Mouse (Mus musculus): ENCODE results near the gene Neurl2. TPM values are rescaled to one million over a fixed set of nuclear protein-coding genes. Genes with fewer than 3 reads are reported as not detected.
A peak's percentile ranks its signal among the peaks of the same experiment; 100 is the strongest.
"Not testable (repeated sequence)": the region's sequence is repeated elsewhere in the genome, so short reads cannot be mapped to it uniquely, and the experiment has no call there.

The Neurl2 gene
- polyA plus RNA-seq, 1 experiment from 2014 or later = 6.3 TPM

DNA sequence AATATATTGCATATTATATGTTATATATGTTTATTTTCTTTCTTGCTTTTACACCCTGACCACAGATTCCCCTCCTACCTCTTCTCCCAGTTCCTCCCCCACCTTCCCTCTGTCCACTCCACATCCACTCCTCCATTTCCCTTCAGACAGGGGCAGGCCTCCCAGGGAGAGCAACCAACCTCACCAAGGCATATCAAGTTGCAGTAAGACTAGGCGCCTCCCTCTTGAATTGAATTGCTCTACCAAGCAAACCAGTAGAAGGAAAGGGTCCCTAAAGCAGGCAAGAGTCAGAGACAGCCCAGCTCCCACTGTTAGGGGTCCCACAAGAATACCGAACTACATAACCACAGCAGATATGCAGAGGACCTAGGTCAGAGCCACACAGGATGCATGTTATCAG is 25.9 kb upstream of the Neurl2 start:
- H3K9ac ChIP-seq = no peak overlapping the region
- H3K27me3 ChIP-seq (ENCODE audit: insufficient read depth, low read length) = peaks cover 6% of the 10 kb centered on the region; the same call in 1 of the 2 replicates
- no peak for DNase-seq
- WGBS = 46% methylated on average over 2 of the region's 2 CpGs
- no peak for ATAC-seq (ENCODE audit: insufficient read depth)
- TF ChIP-seq CTCF (IDR thresholded peaks at IDR 0.05; ENCODE audit: low read depth) = no peak
- peaks cover 32% of the 10 kb centered on the region for H3K4me1 ChIP-seq (ENCODE audit: insufficient read depth)
- H3K4me2 ChIP-seq = no peak overlapping the region
- H3K36me3 ChIP-seq (ENCODE audit: insufficient read depth) = no peaks in the 10 kb centered on the region
- no peak overlapping the region for H3K27ac ChIP-seq (ENCODE audit: low read depth)
- no peaks in the 10 kb centered on the region for H3K9me3 ChIP-seq (ENCODE audit: low read depth, low read length)
- H3K4me3 ChIP-seq (ENCODE audit: low read depth, low read length) = no peak overlapping the region

GRCm38 (mm10) chr2:164857842-164858553 is 24.7 kb upstream of the Neurl2 start:
- Histone ChIP-seq H3K4me3 (ENCODE audit: low read depth, low read length) (peak overlapping the region; percentile 63), H3K36me3 (ENCODE audit: insufficient read depth) (peaks cover 7% of the 10 kb centered on the region; the same call in 1 of the 2 replicates), H3K4me2 (peak overlapping the region; percentile 98), H3K9me3 (ENCODE audit: low read depth, low read length) (no peaks in the 10 kb centered on the region), H3K27me3 (ENCODE audit: insufficient read depth, low read length) (peaks cover 6% of the 10 kb centered on the region; the same call in 1 of the 2 replicates), H3K27ac (ENCODE audit: low read depth) (peak overlapping the region; percentile 71), H3K9ac (peak overlapping the region; percentile 57), H3K4me1 (ENCODE audit: insufficient read depth) (peaks cover 32% of the 10 kb centered on the region)
- no peak for ATAC-seq (ENCODE audit: insufficient read depth)
- no peak for TF ChIP-seq CTCF (IDR thresholded peaks at IDR 0.05; ENCODE audit: low read depth)
- WGBS = 8% methylated on average over 19 of the region's 19 CpGs
- DNase-seq = no peak

DNA sequence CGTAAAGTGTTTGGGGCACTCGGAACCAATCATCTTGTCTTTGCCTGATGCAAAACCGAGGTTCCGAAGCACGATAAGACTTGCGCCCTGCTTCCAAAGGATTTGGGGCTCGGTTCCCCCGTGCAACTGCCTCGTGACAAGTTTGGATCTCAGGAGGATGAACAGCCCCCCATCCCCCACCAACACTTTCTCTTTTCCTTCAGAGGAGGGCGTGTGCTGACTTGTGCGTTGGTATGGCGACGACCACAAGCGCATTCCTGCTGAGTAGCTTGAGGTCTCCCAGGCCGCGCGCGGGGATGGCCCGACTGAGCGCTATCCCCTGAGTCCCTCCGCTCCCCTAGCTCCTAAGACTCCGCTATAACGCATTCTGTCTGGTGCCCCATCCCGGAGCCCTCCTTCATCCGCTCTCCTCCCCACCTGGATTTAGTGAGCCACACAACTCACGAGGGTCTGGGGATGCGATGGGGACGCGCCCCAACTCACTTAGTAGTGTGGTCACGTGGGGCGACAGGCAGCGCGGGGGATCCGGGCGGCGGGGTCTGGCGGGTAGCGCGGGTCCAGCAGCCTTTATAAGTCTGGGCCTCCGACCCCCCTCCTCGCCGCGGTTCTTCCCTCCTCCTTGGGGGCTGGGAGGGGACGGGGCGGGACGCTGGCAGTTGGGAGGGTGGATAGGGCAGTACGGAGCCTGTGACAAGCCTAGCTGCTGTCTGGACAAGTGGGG is 24.0 kb upstream of the Neurl2 start, which contains the start of gene Pltp:
Gene Pltp, minus strand, starts transcription at position 611 of the 721 bp plus-strand sequence.
- peaks cover 14% of the 10 kb centered on the region for H3K36me3 ChIP-seq (ENCODE audit: insufficient read depth)
- H3K27me3 ChIP-seq (ENCODE audit: insufficient read depth, low read length) = peaks cover 6% of the 10 kb centered on the region; the same call in 1 of the 2 replicates
- no peak for TF ChIP-seq CTCF (IDR thresholded peaks at IDR 0.05; ENCODE audit: low read depth)
- H3K4me1 ChIP-seq (ENCODE audit: insufficient read depth) = peaks cover 25% of the 10 kb centered on the region
- peak within 1 kb of the TSS; percentile 71 for H3K27ac ChIP-seq (ENCODE audit: low read depth)
- under 1% methylated on average over 40 of the region's 47 CpGs for WGBS
- ATAC-seq (ENCODE audit: insufficient read depth) (peak; percentile 77), DNase-seq (peak; percentile 84)
- no peaks in the 10 kb centered on the region for H3K9me3 ChIP-seq (ENCODE audit: low read depth, low read length)
- H3K4me3 ChIP-seq (ENCODE audit: low read depth, low read length) = peak within 1 kb of the TSS; percentile 63
- H3K4me2 ChIP-seq = peak within 1 kb of the TSS; percentile 98
- peak within 1 kb of the TSS; percentile 57 for H3K9ac ChIP-seq

DNA sequence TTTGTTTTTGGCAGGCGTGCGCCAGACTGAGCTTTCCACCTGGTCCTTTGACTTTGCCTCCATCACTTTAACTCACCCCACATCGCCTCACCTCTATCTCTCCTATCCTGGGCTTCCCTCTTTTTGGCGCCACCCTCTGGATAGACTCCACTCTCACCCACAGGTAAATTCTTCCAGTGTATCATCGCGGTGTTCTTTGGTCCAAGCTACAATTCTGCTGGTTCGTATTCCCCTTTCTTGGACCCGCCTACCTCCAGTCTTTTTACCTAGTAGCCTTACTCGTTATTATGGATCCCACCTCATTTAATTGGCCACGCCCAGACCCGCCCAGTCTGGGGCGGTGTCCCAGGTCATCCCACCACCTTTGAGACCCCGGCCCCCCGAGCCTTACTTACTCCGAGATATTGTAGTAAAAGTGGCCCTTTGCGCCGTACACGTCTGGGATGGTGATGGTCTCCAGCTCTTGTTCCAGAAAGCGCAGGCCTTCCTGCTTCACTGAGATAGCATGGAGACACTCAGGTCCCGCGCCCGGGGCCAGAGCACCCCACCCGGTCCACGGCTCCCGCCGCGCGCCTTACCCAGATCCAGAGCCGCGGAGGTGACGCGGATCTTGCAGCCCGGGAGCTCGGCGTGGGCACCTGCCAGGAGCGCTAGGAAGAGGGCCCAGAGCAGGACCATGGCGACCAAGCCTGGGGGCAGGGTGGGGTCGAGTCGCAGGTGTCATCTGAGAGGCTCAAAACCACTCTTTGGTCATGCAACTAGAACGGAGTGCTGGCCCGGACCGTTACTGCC is 23.2 kb upstream of the Neurl2 start:
- Histone ChIP-seq H3K9me3 (ENCODE audit: low read depth, low read length) (no peaks in the 10 kb centered on the region), H3K4me3 (ENCODE audit: low read depth, low read length) (peak overlapping the region; percentile 63), H3K36me3 (ENCODE audit: insufficient read depth) (peaks cover 21% of the 10 kb centered on the region), H3K4me2 (peak overlapping the region; percentile 98), H3K27me3 (ENCODE audit: insufficient read depth, low read length) (peaks cover 6% of the 10 kb centered on the region; the same call in 1 of the 2 replicates), H3K9ac (peak overlapping the region; percentile 57), H3K4me1 (ENCODE audit: insufficient read depth) (peaks cover 19% of the 10 kb centered on the region), H3K27ac (ENCODE audit: low read depth) (no peak overlapping the region)
- TF ChIP-seq CTCF (IDR thresholded peaks at IDR 0.05; ENCODE audit: low read depth) = peak; percentile 32
- peak; percentile 15; the same call in 1 of the 2 replicates for ATAC-seq (ENCODE audit: insufficient read depth)
- WGBS = under 1% methylated on average over 42 of the region's 42 CpGs
- no peak for DNase-seq

- not testable (repeated sequence) for H3K9ac ChIP-seq; DNase-seq; H3K27ac ChIP-seq (ENCODE audit: low read depth); H3K27me3 ChIP-seq (ENCODE audit: insufficient read depth, low read length); ATAC-seq (ENCODE audit: insufficient read depth); H3K9me3 ChIP-seq (ENCODE audit: low read depth, low read length)
- peaks cover 12% of the 10 kb centered on the region; the same call in 1 of the 2 replicates for H3K4me1 ChIP-seq (ENCODE audit: insufficient read depth)
- 0 out of 2 replicates have a peak overlapping the region, but pooled peaks have one; percentile 63 for H3K4me3 ChIP-seq (ENCODE audit: low read depth, low read length)
- WGBS = 72% methylated on average over 5 of the region's 5 CpGs
- H3K4me2 ChIP-seq = peak overlapping the region; percentile 98
- peaks cover 23% of the 10 kb centered on the region for H3K36me3 ChIP-seq (ENCODE audit: insufficient read depth)
Measured at GRCm38 (mm10) chr2:164855572-164855971, 22.3 kb upstream of the Neurl2 start.

- Histone ChIP-seq H3K4me2 (no peak overlapping the region), H3K4me1 (ENCODE audit: insufficient read depth) (0 out of 2 replicates have a peak, but pooled peaks cover 4% of the 10 kb centered on the region), H3K27me3 (ENCODE audit: insufficient read depth, low read length) (no peaks in the 10 kb centered on the region), H3K36me3 (ENCODE audit: insufficient read depth) (peaks cover 36% of the 10 kb centered on the region), H3K4me3 (ENCODE audit: low read depth, low read length) (no peak overlapping the region), H3K9ac (no peak overlapping the region), H3K9me3 (ENCODE audit: low read depth, low read length) (no peaks in the 10 kb centered on the region; the same call in 1 of the 2 replicates), H3K27ac (ENCODE audit: low read depth) (no peak overlapping the region)
- DNase-seq = no peak
- no peak for TF ChIP-seq CTCF (IDR thresholded peaks at IDR 0.05; ENCODE audit: low read depth)
- no peak for ATAC-seq (ENCODE audit: insufficient read depth)
- 62% methylated on average over 8 of the region's 8 CpGs for WGBS
Measured at GRCm38 (mm10) chr2:164850061-164850460, 16.8 kb upstream of the Neurl2 start.
